Mouse (Mus musculus): ENCODE results near the gene 1110008L16Rik. TPM values are rescaled to one million over a fixed set of nuclear protein-coding genes. Genes with fewer than 3 reads are reported as not detected.
A peak's percentile ranks its signal among the peaks of the same experiment; 100 is the strongest.

1110008L16Rik gene
- polyA plus RNA-seq, 1 experiment from 2014 or later: 19.5 TPM

DNA sequence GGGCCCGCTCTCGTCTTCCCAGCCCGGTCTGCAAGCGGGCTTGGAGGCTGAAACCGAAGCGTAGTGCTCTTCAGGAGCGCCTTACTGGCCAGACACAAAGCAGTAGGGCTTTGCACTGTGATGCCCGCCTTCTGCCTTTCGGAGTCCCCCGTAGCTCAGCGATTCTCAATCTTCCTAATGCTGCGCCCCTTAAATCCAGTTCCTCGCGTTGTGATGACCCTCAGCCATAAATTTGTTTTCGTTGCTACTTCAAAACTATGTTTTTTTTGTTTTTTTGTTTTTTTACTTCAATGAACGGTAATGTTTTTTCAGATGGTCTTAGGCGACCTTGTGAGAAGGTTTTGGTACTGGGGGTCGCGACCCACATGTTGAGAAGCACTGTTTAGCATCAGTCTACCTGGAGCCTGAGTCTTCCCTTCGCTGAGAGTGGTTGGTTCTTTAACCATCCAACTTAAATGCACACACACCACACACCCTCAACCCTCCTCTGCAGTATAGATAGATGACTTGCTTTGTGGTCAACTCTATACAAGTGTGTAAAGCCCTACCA lies 99.8 kb downstream of the 1110008L16Rik start:
- Histone ChIP-seq H3K4me2 (replicated peaks) (peak overlapping the region; percentile 59), H3K4me3 (replicated peaks) (peak overlapping the region; percentile 74), H3K36me3 (no peaks in the 10 kb centered on the region), H3K4me1 (replicated peaks) (0 out of 2 replicates have a peak, but pooled peaks cover 2% of the 10 kb centered on the region), H3K9me3 (no peaks in the 10 kb centered on the region), H3K9ac (peak overlapping the region; percentile 86), H3K27ac (peak overlapping the region; percentile 85), H3K27me3 (replicated peaks) (no peaks in the 10 kb centered on the region)
- peak; percentile 37 for ATAC-seq
- WGBS: 1% methylated on average over 20 of the region's 20 CpGs

DNA sequence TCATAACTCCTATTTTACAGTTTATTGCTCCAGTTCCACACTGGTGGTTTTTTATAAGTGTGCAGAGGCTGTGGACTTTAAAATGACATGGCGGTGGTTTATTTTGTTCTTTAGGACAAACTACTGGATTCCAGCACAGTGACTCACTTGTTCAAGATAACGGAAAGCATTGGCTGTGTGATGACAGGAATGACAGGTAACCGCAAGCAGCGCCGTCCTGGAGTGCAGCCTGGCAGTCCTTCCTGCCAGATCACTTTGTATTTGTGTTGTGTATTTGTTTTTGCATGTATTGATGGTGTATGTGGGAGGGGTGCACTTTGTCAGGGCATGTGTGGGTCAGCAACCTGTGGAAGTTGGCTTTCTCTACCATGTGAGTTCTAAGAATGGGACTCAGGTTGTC lies 108.5 kb downstream of the 1110008L16Rik start:
- Histone ChIP-seq H3K36me3 (peaks cover 8% of the 10 kb centered on the region), H3K9me3 (no peaks in the 10 kb centered on the region), H3K9ac (no peak overlapping the region), H3K4me1 (replicated peaks) (no peaks in the 10 kb centered on the region), H3K4me2 (replicated peaks) (no peak overlapping the region), H3K4me3 (replicated peaks) (no peak overlapping the region), H3K27ac (no peak overlapping the region), H3K27me3 (replicated peaks) (no peaks in the 10 kb centered on the region)
- no peak for ATAC-seq
- 86% methylated on average over 5 of the region's 5 CpGs for WGBS

- H3K36me3 ChIP-seq: peaks cover 35% of the 10 kb centered on the region
- 94% methylated on average over 5 of the region's 5 CpGs for WGBS
These were observed 115.9 kb downstream of the 1110008L16Rik start for GRCm38 (mm10) chr12:55415255-55415654.

DNA sequence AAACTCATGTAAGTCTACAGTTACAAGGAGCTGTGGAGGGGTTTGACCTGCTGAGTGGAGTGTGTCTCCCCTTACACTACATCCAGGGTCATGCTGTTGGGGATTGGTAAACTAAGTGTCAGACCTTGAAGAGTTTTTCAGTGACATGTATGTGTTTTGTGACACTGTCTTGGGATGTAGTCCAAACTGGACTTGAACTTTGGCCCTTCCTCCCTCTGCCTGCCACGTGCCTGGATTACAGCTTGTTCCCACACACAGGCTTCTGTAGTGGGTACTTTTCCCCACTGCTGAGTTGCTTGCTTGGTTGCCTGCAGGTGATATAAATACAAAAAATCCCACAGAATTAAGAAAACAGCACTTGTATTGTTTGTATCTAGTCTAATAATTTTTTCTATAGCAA lies 116.4 kb downstream of the 1110008L16Rik start:
- no peaks in the 10 kb centered on the region for H3K4me1 ChIP-seq (replicated peaks)
- peak; percentile 67 for ATAC-seq
- no peak overlapping the region for H3K4me2 ChIP-seq (replicated peaks)
- H3K27me3 ChIP-seq (replicated peaks): no peaks in the 10 kb centered on the region
- H3K4me3 ChIP-seq (replicated peaks): no peak overlapping the region
- H3K27ac ChIP-seq: no peak overlapping the region
- WGBS: 68% methylated on average over 1 of the region's 1 CpGs
- no peaks in the 10 kb centered on the region for H3K9me3 ChIP-seq
- peaks cover 39% of the 10 kb centered on the region for H3K36me3 ChIP-seq
- H3K9ac ChIP-seq: no peak overlapping the region

More at GRCm38 (mm10) chr12:55415255-55415654, 115.9 kb downstream of the 1110008L16Rik start:
- ATAC-seq: no peak
- no peak overlapping the region for H3K27ac ChIP-seq
- no peaks in the 10 kb centered on the region for H3K9me3 ChIP-seq
- H3K4me2 ChIP-seq (replicated peaks): no peak overlapping the region
- no peak overlapping the region for H3K4me3 ChIP-seq (replicated peaks)
- H3K4me1 ChIP-seq (replicated peaks): no peaks in the 10 kb centered on the region
- no peak overlapping the region for H3K9ac ChIP-seq
- no peaks in the 10 kb centered on the region for H3K27me3 ChIP-seq (replicated peaks)

GRCm38 (mm10) chr12:55420220-55420619 lies 120.8 kb downstream of the 1110008L16Rik start:
- ATAC-seq: no peak
- Histone ChIP-seq H3K4me3 (replicated peaks) (no peak overlapping the region), H3K4me1 (replicated peaks) (no peaks in the 10 kb centered on the region), H3K4me2 (replicated peaks) (no peak overlapping the region), H3K9me3 (no peaks in the 10 kb centered on the region), H3K27me3 (replicated peaks) (no peaks in the 10 kb centered on the region), H3K36me3 (peaks cover 28% of the 10 kb centered on the region), H3K9ac (no peak overlapping the region), H3K27ac (no peak overlapping the region)
- WGBS: 91% methylated on average over 24 of the region's 24 CpGs

DNA sequence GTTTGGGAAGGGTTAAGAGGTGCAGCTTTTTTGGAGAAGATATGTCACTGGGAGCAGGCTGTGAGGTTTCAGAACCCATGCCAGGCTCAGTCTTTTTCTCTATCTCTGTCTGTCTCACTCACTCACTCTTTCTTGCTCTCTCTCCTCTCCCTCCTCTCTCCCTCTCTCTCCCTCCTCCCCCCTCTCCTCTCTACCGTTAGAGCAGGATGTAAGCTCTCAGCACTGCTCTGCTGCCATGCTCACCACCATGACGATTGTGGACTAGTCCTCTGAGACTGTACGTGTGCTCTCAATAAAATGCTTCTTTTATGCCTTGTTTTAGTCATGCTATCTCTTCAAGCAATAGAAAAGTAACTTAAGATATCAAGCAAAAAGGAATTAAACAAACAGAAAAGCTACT lies 122.7 kb downstream of the 1110008L16Rik start:
- Histone ChIP-seq H3K27ac (no peak overlapping the region), H3K9me3 (no peaks in the 10 kb centered on the region), H3K36me3 (peaks cover 24% of the 10 kb centered on the region), H3K4me2 (replicated peaks) (no peak overlapping the region), H3K9ac (no peak overlapping the region), H3K4me3 (replicated peaks) (no peak overlapping the region), H3K4me1 (replicated peaks) (no peaks in the 10 kb centered on the region), H3K27me3 (replicated peaks) (no peaks in the 10 kb centered on the region)
- 26% methylated on average over 3 of the region's 3 CpGs for WGBS
- no peak for ATAC-seq

GRCm38 (mm10) chr12:55426300-55426699 lies 126.9 kb downstream of the 1110008L16Rik start:
- Histone ChIP-seq H3K9ac (no peak overlapping the region), H3K27me3 (replicated peaks) (no peaks in the 10 kb centered on the region), H3K27ac (no peak overlapping the region), H3K4me1 (replicated peaks) (no peaks in the 10 kb centered on the region), H3K9me3 (no peaks in the 10 kb centered on the region), H3K36me3 (no peaks in the 10 kb centered on the region), H3K4me2 (replicated peaks) (no peak overlapping the region), H3K4me3 (replicated peaks) (no peak overlapping the region)
- 89% methylated on average over 7 of the region's 7 CpGs for WGBS
- ATAC-seq: no peak

DNA sequence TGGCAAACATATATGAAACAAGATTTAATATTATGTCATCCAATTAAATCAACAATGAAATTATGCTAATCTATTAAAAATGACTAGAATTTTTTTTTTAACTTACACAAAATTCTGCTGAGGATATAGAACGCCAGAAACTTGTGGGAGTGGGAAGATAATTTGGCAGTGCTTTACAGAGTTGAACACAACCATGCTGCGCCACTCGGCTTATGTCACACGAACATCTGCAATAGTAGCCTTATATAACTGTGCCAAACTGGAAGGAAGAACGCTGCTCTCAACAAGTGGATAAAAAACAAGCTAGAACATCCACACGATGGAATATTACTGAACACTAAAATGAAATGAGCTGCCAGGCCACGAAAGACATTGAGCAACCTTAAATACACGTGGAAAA lies 129.8 kb downstream of the 1110008L16Rik start:
- no peak for ATAC-seq
- H3K9me3 ChIP-seq: no peaks in the 10 kb centered on the region
- no peak overlapping the region for H3K4me2 ChIP-seq (replicated peaks)
- no peaks in the 10 kb centered on the region for H3K27me3 ChIP-seq (replicated peaks)
- H3K4me1 ChIP-seq (replicated peaks): peaks cover 5% of the 10 kb centered on the region
- H3K27ac ChIP-seq: no peak overlapping the region
- H3K9ac ChIP-seq: no peak overlapping the region
- WGBS: 82% methylated on average over 8 of the region's 8 CpGs
- no peaks in the 10 kb centered on the region for H3K36me3 ChIP-seq
- H3K4me3 ChIP-seq (replicated peaks): no peak overlapping the region

DNA sequence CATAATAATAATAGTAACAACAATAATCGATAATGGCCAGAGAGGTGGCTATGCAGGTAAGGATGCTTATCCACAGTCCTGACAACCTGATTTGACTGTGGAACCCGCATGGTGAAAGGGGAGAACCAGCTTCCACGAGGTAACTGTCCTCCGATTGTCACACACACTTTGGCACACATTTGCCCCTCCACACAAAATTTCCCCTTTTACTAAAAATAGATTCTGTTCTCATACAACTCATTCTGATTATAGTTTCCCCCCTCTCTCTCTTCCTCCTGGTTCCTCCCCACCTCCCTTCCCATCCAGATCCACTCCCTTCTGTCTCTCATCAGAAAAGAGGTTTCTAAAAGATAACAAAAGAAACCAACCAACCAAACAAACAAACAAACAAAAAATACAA lies 130.6 kb downstream of the 1110008L16Rik start:
- no peaks in the 10 kb centered on the region for H3K36me3 ChIP-seq
- H3K4me2 ChIP-seq (replicated peaks): no peak overlapping the region
- no peaks in the 10 kb centered on the region for H3K27me3 ChIP-seq (replicated peaks)
- WGBS: 80% methylated on average over 4 of the region's 4 CpGs
- H3K4me1 ChIP-seq (replicated peaks): peaks cover 5% of the 10 kb centered on the region
- no peak overlapping the region for H3K4me3 ChIP-seq (replicated peaks)
- no peak overlapping the region for H3K27ac ChIP-seq
- H3K9me3 ChIP-seq: no peaks in the 10 kb centered on the region
- ATAC-seq: no peak
- H3K9ac ChIP-seq: no peak overlapping the region

Other genes starting within 250 kb of the 1110008L16Rik start
- 30.7 and 31.9 TPM in 2 replicates for gene 2700097O09Rik, start 219.5 kb upstream of the 1110008L16Rik start, polyA plus RNA-seq (2015; fragmentation: Nextera tagmentation; extraction: Ambion mirVana)
- 157 and 171 TPM in 2 replicates for gene Srp54a, start 219.3 kb upstream of the 1110008L16Rik start, polyA plus RNA-seq (2015; fragmentation: Nextera tagmentation; extraction: Ambion mirVana)
- gene Fam177a, start 175.1 kb upstream of the 1110008L16Rik start, polyA plus RNA-seq (2015; fragmentation: Nextera tagmentation; extraction: Ambion mirVana): 21.7 and 22.2 TPM in 2 replicates
- gene Srp54b, start 144.5 kb upstream of the 1110008L16Rik start, polyA plus RNA-seq (2015; fragmentation: Nextera tagmentation; extraction: Ambion mirVana): 53.0 and 53.5 TPM in 2 replicates
- gene 1700047I17Rik2, start 100.0 kb upstream of the 1110008L16Rik start, polyA plus RNA-seq (2015; fragmentation: Nextera tagmentation; extraction: Ambion mirVana): not detected in 2 replicates
- gene Srp54c, start 69.4 kb upstream of the 1110008L16Rik start, polyA plus RNA-seq (2015; fragmentation: Nextera tagmentation; extraction: Ambion mirVana): 64.8 and 77.5 TPM in 2 replicates
- 10.9 and 11.3 TPM in 2 replicates for gene Ppp2r3c, start 3.4 kb downstream of the 1110008L16Rik start, polyA plus RNA-seq (2015; fragmentation: Nextera tagmentation; extraction: Ambion mirVana)
- gene Psma6, start 84.6 kb downstream of the 1110008L16Rik start, polyA plus RNA-seq (2015; fragmentation: Nextera tagmentation; extraction: Ambion mirVana): 413 and 421 TPM in 2 replicates
- gene Nfkbia, start 193.1 kb downstream of the 1110008L16Rik start, polyA plus RNA-seq (2015; fragmentation: Nextera tagmentation; extraction: Ambion mirVana): 72.5 and 74.2 TPM in 2 replicates